Comparison of ENCODE assay signal across 1 mouse cellular context in the genomic region with DNA sequence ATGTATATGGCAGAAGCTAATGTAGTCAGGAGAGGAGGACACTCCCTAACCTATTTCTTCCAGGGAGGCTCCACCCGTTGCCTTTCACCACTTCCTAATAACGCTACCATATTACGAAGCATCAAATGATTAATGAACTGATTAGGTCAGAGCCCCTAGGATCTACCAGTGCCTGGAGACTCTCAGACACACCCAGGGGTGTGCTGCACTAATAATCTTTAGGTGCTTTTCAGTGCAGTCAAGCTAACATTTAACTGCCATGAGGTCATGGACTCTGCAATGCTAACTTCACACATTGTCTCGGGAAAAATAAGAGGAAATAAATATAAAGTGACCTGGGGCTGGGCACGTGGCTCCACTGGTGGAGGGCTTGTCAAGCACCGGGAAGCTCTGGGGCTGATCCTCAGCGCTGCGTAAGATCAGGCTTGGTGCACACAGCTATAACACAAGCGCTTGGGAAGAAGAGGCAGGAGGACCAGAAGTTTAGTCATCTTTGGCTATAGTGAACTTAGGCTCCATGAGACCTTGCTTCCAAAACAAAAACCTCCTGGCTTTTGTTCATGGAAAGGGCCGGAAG.
TF ChIP-seq lines count a peak whose summit lies in the region.

No protein-coding gene starts in this region.

TF ChIP-seq in MEL, 35 proteins besides CTCF, POLR2A, EP300 and RAD21:
- TF ChIP-seq CHD2 (IDR thresholded peaks at IDR 0.05; ENCODE audit: low read length) (no peak), JUND (IDR thresholded peaks at IDR 0.05; ENCODE audit: low read depth, low read length) (no peak), MYC (IDR thresholded peaks at IDR 0.05; ENCODE audit: low read depth, low read length) (no peak), RCOR1 (IDR thresholded peaks at IDR 0.05; ENCODE audit: low read depth, low read length) (no peak), GATA1 (IDR thresholded peaks at IDR 0.05; ENCODE audit: low read depth, low read length) (no peak), TBP (IDR thresholded peaks at IDR 0.05; ENCODE audit: low read depth, low read length) (no peak), TAL1 (IDR thresholded peaks at IDR 0.05; ENCODE audit: low read length) (no peak), ZNF384 (IDR thresholded peaks at IDR 0.05; ENCODE audit: low read depth, low read length) (no peak), SMC3 (IDR thresholded peaks at IDR 0.05; ENCODE audit: low read depth, low read length) (no peak), UBTF (IDR thresholded peaks at IDR 0.05; ENCODE audit: borderline replicate concordance, insufficient read depth, low read depth, low read length) (no peak), MYB (IDR thresholded peaks at IDR 0.05; ENCODE audit: low read depth, low read length) (no peak), ELF1 (IDR thresholded peaks at IDR 0.05; ENCODE audit: low read depth, low read length) (no peak), BHLHE40 (IDR thresholded peaks at IDR 0.05; ENCODE audit: borderline replicate concordance, low read depth, low read length) (no peak), NRF1 (IDR thresholded peaks at IDR 0.05; ENCODE audit: insufficient read depth, low read depth, low read length, poor library complexity, severe bottlenecking) (no peak), MEF2A (IDR thresholded peaks at IDR 0.05; ENCODE audit: extremely low read depth, insufficient replicate concordance, low read depth, low read length, poor library complexity, severe bottlenecking) (no peak), MXI1 (IDR thresholded peaks at IDR 0.05; ENCODE audit: low read depth, low read length) (no peak)
